Mouse (Mus musculus) stomach, postnatal 0 days (tissue): ENCODE results near the gene Nlrp4f.

Experiments used
- CTCF ChIP-seq: IDR thresholded peaks from 2 replicates; pipeline ENCODE4 v1.5.1; 2016; ENCODE audit warnings: antibody characterized with exemption, low read depth, mild to moderate bottlenecking, moderate library complexity
- EP300 ChIP-seq: optimal IDR thresholded peaks from 2 replicates; pipeline ENCODE3; 2016; ENCODE audit warnings: antibody characterized with exemption

GRCm38 (mm10) chr13:65241627-65242318 is 36.0 kb upstream of the Nlrp4f start:
- no peak for TF ChIP-seq EP300
- no peak for TF ChIP-seq CTCF
